Mouse (Mus musculus) embryonic facial prominence, embryonic 11.5 days (tissue): ENCODE measurements around the gene 9030025P20Rik. TPM values are rescaled to one million over a fixed set of nuclear protein-coding genes. Genes with fewer than 3 reads are reported as not detected.
"Not testable (repeated sequence)": the region's sequence is repeated elsewhere in the genome, so short reads cannot be mapped to it uniquely, and the experiment has no call there.

Experiments
- ATAC-seq: fragments of 200-750 bp; cut with Nextera tagmentation; replicated peaks from 2 replicates; pipeline ENCODE4 v1.8.0; 2017; ENCODE audit warnings: low read depth; ENCODE audit not compliant: insufficient number of reproducible peaks, low FRiP score, low TSS enrichment
- DNase-seq: peaks from one replicate; pipeline ENCODE4 v3.0.0-alpha.2; 2015; ENCODE audit warnings: low spot score
- H3K27ac ChIP-seq: fragments of 300-500 bp; sonication (generic); replicated peaks from 2 replicates; pipeline ENCODE4 v1.5.1; 2014; ENCODE audit warnings: mild to moderate bottlenecking, low read depth, low read length, control low read depth
- H3K27me3 ChIP-seq: fragments of 300-500 bp; sonication (generic); 2 replicates; pipeline ENCODE4 v1.6.1; 2014; ENCODE audit warnings: mild to moderate bottlenecking, low read length, moderate library complexity, mixed read lengths; ENCODE audit not compliant: control insufficient read depth, insufficient read depth
- H3K36me3 ChIP-seq: fragments of 300-500 bp; sonication (generic); replicated peaks from 2 replicates; pipeline ENCODE4 v1.6.1; 2014; ENCODE audit warnings: low read depth, mild to moderate bottlenecking, low read length, moderate library complexity, mixed read lengths; ENCODE audit not compliant: control insufficient read depth, insufficient read depth
- H3K4me1 ChIP-seq: fragments of 300-500 bp; sonication (generic); 2 replicates; pipeline ENCODE4 v1.6.1; 2014; ENCODE audit warnings: low read length, mixed read lengths; ENCODE audit not compliant: control insufficient read depth, insufficient read depth
- H3K4me2 ChIP-seq: fragments of 300-500 bp; sonication (generic); 2 replicates; pipeline ENCODE4 v1.6.1; 2014; ENCODE audit warnings: low read depth, mild to moderate bottlenecking, control low read depth, low read length, moderate library complexity
- H3K4me3 ChIP-seq: fragments of 300-500 bp; sonication (generic); 2 replicates; pipeline ENCODE4 v1.5.1; 2014; ENCODE audit warnings: low read depth, low read length, control low read depth
- H3K9ac ChIP-seq: fragments of 300-500 bp; sonication (generic); replicated peaks from 2 replicates; pipeline ENCODE4 v1.6.1; 2014; ENCODE audit warnings: mild to moderate bottlenecking, control low read depth, low read length
- H3K9me3 ChIP-seq: fragments of 300-500 bp; sonication (generic); replicated peaks from 2 replicates; pipeline ENCODE4 v1.6.1; 2016; ENCODE audit warnings: mild to moderate bottlenecking, low read length, inconsistent platforms, mixed read lengths; ENCODE audit not compliant: control insufficient read depth
- WGBS: fragments of 180-500 bp; shearing (Covaris S2); extraction: QIAGEN DNeasy Blood & Tissue Kit; methylation state at CpG from one replicate; pipeline ENCODE4 v1.1.7; 2014; 5-methylcytosine and 5-hydroxymethylcytosine counted together
- polyA plus RNA-seq: library from polyadenylated mRNA; unstranded; fragments of >200 nt; fragmentation: Nextera tagmentation; extraction: Ambion mirVana; gene quantifications from 2 replicates; pipeline ENCODE4 v1.2.1, GENCODE M21; 2014

The 9030025P20Rik gene
- polyA plus RNA-seq, 1 experiment from 2014 or later: 10.7 TPM

DNA sequence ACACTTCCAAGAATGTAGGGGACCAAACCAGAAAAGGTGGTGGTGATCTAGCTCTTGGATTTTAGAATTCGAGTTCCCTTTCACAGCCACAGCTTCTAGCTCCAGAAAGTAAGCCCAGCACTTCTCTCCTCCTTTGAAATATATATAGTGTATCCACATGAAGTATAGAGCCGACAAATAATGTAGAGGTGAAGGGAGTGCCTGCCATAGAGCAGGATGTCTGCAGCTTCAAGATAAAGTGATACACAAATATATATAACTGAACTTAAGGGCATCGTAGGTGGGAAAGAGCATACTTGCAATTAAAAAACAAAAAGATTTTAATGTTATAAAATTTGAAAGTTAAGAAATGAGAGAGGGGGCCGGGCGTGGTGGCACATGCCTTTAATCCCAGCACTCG, 47.2 kb downstream of the 9030025P20Rik start:
- WGBS: no CpG with 5 or more reads among the region's 6 CpGs
- ATAC-seq: not testable (repeated sequence)

DNA sequence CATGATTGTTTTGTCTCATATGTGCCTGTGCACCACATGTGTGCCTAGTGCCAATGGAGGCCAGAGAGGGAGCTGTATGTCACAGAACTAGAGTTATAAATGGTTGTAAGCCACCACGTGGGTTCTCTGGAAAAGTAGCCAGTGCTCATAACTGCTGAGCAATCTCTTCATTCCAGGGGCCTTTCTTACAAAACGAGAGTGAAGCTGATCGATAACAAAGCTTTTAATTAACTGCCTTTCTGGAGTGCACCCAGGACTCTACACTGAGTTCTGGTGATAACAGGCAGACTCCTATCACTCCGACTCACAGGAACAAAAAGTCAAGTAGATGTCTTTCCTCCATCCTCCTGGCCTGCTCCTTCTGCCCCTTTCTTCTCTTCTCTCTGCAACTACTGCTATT, 53.1 kb downstream of the 9030025P20Rik start:
- not testable (repeated sequence) for H3K36me3 ChIP-seq, H3K9ac ChIP-seq, H3K4me2 ChIP-seq, H3K4me3 ChIP-seq, H3K9me3 ChIP-seq, H3K27ac ChIP-seq, ATAC-seq, H3K27me3 ChIP-seq, DNase-seq, H3K4me1 ChIP-seq
- no CpG with 5 or more reads among the region's 4 CpGs for WGBS

More for the DNA sequence above, 47.2 kb downstream of the 9030025P20Rik start:
- H3K36me3 ChIP-seq, H3K27ac ChIP-seq, H3K4me2 ChIP-seq, DNase-seq, H3K9ac ChIP-seq, H3K27me3 ChIP-seq, H3K4me1 ChIP-seq, H3K4me3 ChIP-seq, H3K9me3 ChIP-seq: not testable (repeated sequence)

DNA sequence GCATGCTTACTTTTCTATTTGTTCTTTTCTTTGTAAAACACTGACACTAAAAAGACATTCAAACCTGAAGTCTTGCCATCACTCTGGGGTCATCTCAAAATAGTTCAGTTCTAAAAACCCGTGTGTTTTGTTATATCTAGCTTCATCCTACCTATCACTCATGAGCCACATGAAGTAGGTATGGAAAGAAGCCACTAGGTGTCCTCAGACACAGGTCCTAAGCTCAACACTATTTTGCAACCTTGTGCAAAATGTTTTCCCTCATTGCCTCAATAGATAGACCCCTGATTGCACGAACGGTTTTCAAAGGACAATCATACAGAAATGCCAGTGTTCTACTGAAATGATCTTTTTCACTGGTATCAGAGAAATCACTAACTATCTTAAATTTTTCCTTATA, 62.2 kb downstream of the 9030025P20Rik start:
- H3K4me2 ChIP-seq, H3K27ac ChIP-seq, DNase-seq, H3K9ac ChIP-seq, H3K4me3 ChIP-seq, H3K27me3 ChIP-seq, H3K4me1 ChIP-seq, ATAC-seq, H3K36me3 ChIP-seq, H3K9me3 ChIP-seq: not testable (repeated sequence)
- no CpG with 5 or more reads among the region's 3 CpGs for WGBS

Other genes with a start within 250 kb of the 9030025P20Rik start
- gene Wdr27, start 35.3 kb upstream of the 9030025P20Rik start, polyA plus RNA-seq: 4.2 and 4.6 TPM in 2 replicates
- gene 1600012H06Rik, start 35.3 kb upstream of the 9030025P20Rik start, polyA plus RNA-seq: 32.1 and 33.9 TPM in 2 replicates
- 38.3 and 38.9 TPM in 2 replicates for gene Phf10, start 17.2 kb upstream of the 9030025P20Rik start, polyA plus RNA-seq
- gene Gm3417, start 322 bp downstream of the 9030025P20Rik start, polyA plus RNA-seq: not detected in 2 replicates
- gene Gm3435, start 31.7 kb downstream of the 9030025P20Rik start, polyA plus RNA-seq: 3.8 and 6.1 TPM in 2 replicates
- gene Ermard, start 62.7 kb downstream of the 9030025P20Rik start, polyA plus RNA-seq: 58.7 and 68.2 TPM in 2 replicates
- 0.52 and 1.3 TPM in 2 replicates for gene Tcte3, start 63.0 kb downstream of the 9030025P20Rik start, polyA plus RNA-seq
- 3.2 and 3.7 TPM in 2 replicates for gene Gm3448, start 63.1 kb downstream of the 9030025P20Rik start, polyA plus RNA-seq